Mouse (Mus musculus) forebrain, embryonic 12.5 days (tissue): ENCODE measurements around the gene Lrrc47. TPM values are rescaled to one million over a fixed set of nuclear protein-coding genes. Genes with fewer than 3 reads are reported as not detected.

Source experiments
- ATAC-seq: fragments of 200-750 bp; cut with Nextera tagmentation; 2 replicates; pipeline ENCODE4 v1.8.0; 2017; ENCODE audit warnings: moderate TSS enrichment; ENCODE audit not compliant: low FRiP score
- H3K27ac ChIP-seq: fragments of 300-500 bp; sonication (generic); 2 replicates; pipeline ENCODE4 v1.5.1; 2016; ENCODE audit warnings: mild to moderate bottlenecking
- H3K27me3 ChIP-seq: fragments of 300-500 bp; sonication (generic); 2 replicates; pipeline ENCODE4 v1.6.1; 2016; ENCODE audit warnings: mild to moderate bottlenecking
- H3K36me3 ChIP-seq: fragments of 300-500 bp; sonication (generic); replicated peaks from 2 replicates; pipeline ENCODE4 v1.6.1; 2016; ENCODE audit warnings: mild to moderate bottlenecking
- H3K4me1 ChIP-seq: fragments of 300-500 bp; sonication (generic); 2 replicates; pipeline ENCODE4 v1.6.1; 2016
- H3K4me2 ChIP-seq: fragments of 300-500 bp; sonication (generic); 2 replicates; pipeline ENCODE4 v1.6.1; 2016; ENCODE audit warnings: mild to moderate bottlenecking, moderate library complexity
- H3K4me3 ChIP-seq: fragments of 300-500 bp; sonication (generic); replicated peaks from 2 replicates; pipeline ENCODE4 v1.5.1; 2016; ENCODE audit warnings: mild to moderate bottlenecking
- H3K9ac ChIP-seq: fragments of 300-500 bp; sonication (generic); 2 replicates; pipeline ENCODE4 v1.6.1; 2016; ENCODE audit warnings: mild to moderate bottlenecking
- H3K9me3 ChIP-seq: fragments of 300-500 bp; sonication (generic); 2 replicates; pipeline ENCODE4 v1.6.1; 2016
- WGBS: fragments of 180-500 bp; shearing (Covaris S2); methylation state at CpG from one replicate; pipeline ENCODE4 v1.1.7; 2016; 5-methylcytosine and 5-hydroxymethylcytosine counted together
- polyA plus RNA-seq: library from polyadenylated mRNA; unstranded; fragments of >200 nt; fragmentation: Nextera tagmentation; extraction: Ambion mirVana; gene quantifications from 2 replicates; pipeline ENCODE4 v1.2.1, GENCODE M21; 2016

The Lrrc47 gene
- polyA plus RNA-seq, 1 experiment from 2014 or later, result 32.6 TPM

GRCm38 (mm10) chr4:154024729-154025521 lies 13.4 kb downstream of the Lrrc47 start:
- Histone ChIP-seq H3K9ac (no peak overlapping the region), H3K36me3 (peaks cover 26% of the 10 kb centered on the region), H3K9me3 (no peaks in the 10 kb centered on the region), H3K27ac (no peak overlapping the region), H3K27me3 (peaks cover 42% of the 10 kb centered on the region), H3K4me3 (no peak overlapping the region), H3K4me1 (peaks cover 18% of the 10 kb centered on the region), H3K4me2 (peak overlapping the region; percentile 58)
- ATAC-seq, result no peak
- 36% methylated on average over 17 of the region's 17 CpGs for WGBS

GRCm38 (mm10) chr4:154025641-154026440 lies 14.3 kb downstream of the Lrrc47 start, which contains the start of gene Smim1:
Gene Smim1, minus strand, starts transcription at chr4:154026230.
- Histone ChIP-seq H3K27me3 (peaks cover 42% of the 10 kb centered on the region), H3K4me2 (peak within 1 kb of the TSS; percentile 58), H3K4me1 (peaks cover 18% of the 10 kb centered on the region), H3K9ac (peak within 1 kb of the TSS; percentile 48), H3K36me3 (peaks cover 17% of the 10 kb centered on the region), H3K9me3 (no peaks in the 10 kb centered on the region), H3K27ac (no peak within 1 kb of the TSS), H3K4me3 (peak within 1 kb of the TSS; percentile 30)
- WGBS, result 2% methylated on average over 33 of the region's 33 CpGs
- ATAC-seq, result peak; percentile 39; the same call in 1 of the 2 replicates

GRCm38 (mm10) chr4:154026441-154026761 lies 14.9 kb downstream of the Lrrc47 start:
- H3K27ac ChIP-seq, result no peak overlapping the region
- peak overlapping the region; percentile 48; the same call in 1 of the 2 replicates for H3K9ac ChIP-seq

GRCm38 (mm10) chr4:154028066-154028465 lies 16.5 kb downstream of the Lrrc47 start:
- peaks cover 48% of the 10 kb centered on the region for H3K27me3 ChIP-seq
- H3K27ac ChIP-seq, result no peak overlapping the region
- no peak overlapping the region for H3K4me2 ChIP-seq
- peaks cover 18% of the 10 kb centered on the region for H3K4me1 ChIP-seq
- no peaks in the 10 kb centered on the region for H3K36me3 ChIP-seq
- no peak for ATAC-seq
- WGBS, result 83% methylated on average over 7 of the region's 7 CpGs
- H3K9ac ChIP-seq, result no peak overlapping the region
- H3K4me3 ChIP-seq, result no peak overlapping the region
- H3K9me3 ChIP-seq, result no peaks in the 10 kb centered on the region

More at GRCm38 (mm10) chr4:154026441-154026761, 14.9 kb downstream of the Lrrc47 start:
- H3K36me3 ChIP-seq, result peaks cover 11% of the 10 kb centered on the region
- no peak for ATAC-seq
- peaks cover 42% of the 10 kb centered on the region for H3K27me3 ChIP-seq
- WGBS, result 35% methylated on average over 2 of the region's 2 CpGs
- H3K9me3 ChIP-seq, result no peaks in the 10 kb centered on the region
- H3K4me3 ChIP-seq, result peak overlapping the region; percentile 30; the same call in 1 of the 2 replicates
- peak overlapping the region; percentile 58 for H3K4me2 ChIP-seq
- peaks cover 18% of the 10 kb centered on the region for H3K4me1 ChIP-seq

- Histone ChIP-seq H3K27ac (no peak overlapping the region), H3K4me2 (no peak overlapping the region), H3K4me3 (no peak overlapping the region), H3K4me1 (peaks cover 18% of the 10 kb centered on the region), H3K27me3 (peaks cover 50% of the 10 kb centered on the region), H3K9ac (no peak overlapping the region), H3K36me3 (no peaks in the 10 kb centered on the region), H3K9me3 (no peaks in the 10 kb centered on the region)
- ATAC-seq, result no peak
Measured at GRCm38 (mm10) chr4:154028646-154029045, 17.1 kb downstream of the Lrrc47 start.

GRCm38 (mm10) chr4:154037123-154037522 lies 25.6 kb downstream of the Lrrc47 start:
- Histone ChIP-seq H3K4me2 (no peak overlapping the region), H3K4me1 (no peaks in the 10 kb centered on the region), H3K9me3 (no peaks in the 10 kb centered on the region), H3K27me3 (peaks cover 17% of the 10 kb centered on the region; the same call in 1 of the 2 replicates), H3K27ac (no peak overlapping the region), H3K36me3 (no peaks in the 10 kb centered on the region), H3K4me3 (no peak overlapping the region), H3K9ac (no peak overlapping the region)
- ATAC-seq, result no peak
- 50% methylated on average over 3 of the region's 3 CpGs for WGBS

GRCm38 (mm10) chr4:154042577-154042976 lies 31.0 kb downstream of the Lrrc47 start, which contains the start of gene Ccdc27:
Gene Ccdc27, minus strand, starts transcription at chr4:154042677.
- Histone ChIP-seq H3K4me3 (no peak within 1 kb of the TSS), H3K27me3 (peaks cover 10% of the 10 kb centered on the region; the same call in 1 of the 2 replicates), H3K4me1 (no peaks in the 10 kb centered on the region), H3K27ac (no peak within 1 kb of the TSS), H3K4me2 (no peak within 1 kb of the TSS), H3K36me3 (no peaks in the 10 kb centered on the region), H3K9me3 (no peaks in the 10 kb centered on the region; the same call in 1 of the 2 replicates), H3K9ac (no peak within 1 kb of the TSS)
- ATAC-seq, result no peak
- WGBS, result 86% methylated on average over 9 of the region's 9 CpGs

GRCm38 (mm10) chr4:154045837-154046236 lies 34.3 kb downstream of the Lrrc47 start:
- no peaks in the 10 kb centered on the region for H3K4me1 ChIP-seq
- H3K36me3 ChIP-seq, result no peaks in the 10 kb centered on the region
- no peaks in the 10 kb centered on the region; the same call in 1 of the 2 replicates for H3K9me3 ChIP-seq
- no peak overlapping the region for H3K4me2 ChIP-seq
- H3K4me3 ChIP-seq, result no peak overlapping the region
- H3K27me3 ChIP-seq, result peaks cover 6% of the 10 kb centered on the region; the same call in 1 of the 2 replicates
- no peak overlapping the region for H3K9ac ChIP-seq
- no peak for ATAC-seq
- no peak overlapping the region for H3K27ac ChIP-seq
- 71% methylated on average over 5 of the region's 5 CpGs for WGBS

- Histone ChIP-seq H3K9me3 (no peaks in the 10 kb centered on the region), H3K4me2 (no peak overlapping the region), H3K27me3 (no peaks in the 10 kb centered on the region), H3K36me3 (no peaks in the 10 kb centered on the region), H3K27ac (no peak overlapping the region), H3K4me3 (no peak overlapping the region), H3K4me1 (no peaks in the 10 kb centered on the region), H3K9ac (no peak overlapping the region)
- 82% methylated on average over 3 of the region's 3 CpGs for WGBS
- ATAC-seq, result no peak
Measured at GRCm38 (mm10) chr4:154051401-154051800, 39.9 kb downstream of the Lrrc47 start.

- ATAC-seq, result no peak
- WGBS, result 72% methylated on average over 4 of the region's 4 CpGs
- no peaks in the 10 kb centered on the region for H3K4me1 ChIP-seq
Measured at GRCm38 (mm10) chr4:154053065-154053464, 41.5 kb downstream of the Lrrc47 start.

GRCm38 (mm10) chr4:154055482-154055881 lies 44.0 kb downstream of the Lrrc47 start:
- H3K36me3 ChIP-seq, result no peaks in the 10 kb centered on the region
- 0 out of 2 replicates have a peak, but pooled peaks cover 3% of the 10 kb centered on the region for H3K27me3 ChIP-seq
- 89% methylated on average over 7 of the region's 7 CpGs for WGBS
- H3K27ac ChIP-seq, result no peak overlapping the region
- ATAC-seq, result no peak
- no peak overlapping the region for H3K4me3 ChIP-seq
- H3K9me3 ChIP-seq, result no peaks in the 10 kb centered on the region
- no peak overlapping the region for H3K9ac ChIP-seq
- no peak overlapping the region for H3K4me2 ChIP-seq
- H3K4me1 ChIP-seq, result no peaks in the 10 kb centered on the region

More at GRCm38 (mm10) chr4:154053065-154053464, 41.5 kb downstream of the Lrrc47 start:
- Histone ChIP-seq H3K4me3 (no peak overlapping the region), H3K4me2 (no peak overlapping the region), H3K9me3 (no peaks in the 10 kb centered on the region), H3K9ac (no peak overlapping the region), H3K27me3 (no peaks in the 10 kb centered on the region), H3K36me3 (no peaks in the 10 kb centered on the region), H3K27ac (no peak overlapping the region)

GRCm38 (mm10) chr4:154056046-154056445 lies 44.5 kb downstream of the Lrrc47 start:
- H3K9me3 ChIP-seq, result no peaks in the 10 kb centered on the region
- no peak overlapping the region for H3K27ac ChIP-seq
- H3K36me3 ChIP-seq, result no peaks in the 10 kb centered on the region
- H3K27me3 ChIP-seq, result 0 out of 2 replicates have a peak, but pooled peaks cover 3% of the 10 kb centered on the region
- H3K4me2 ChIP-seq, result no peak overlapping the region
- WGBS, result 76% methylated on average over 2 of the region's 2 CpGs
- H3K4me1 ChIP-seq, result no peaks in the 10 kb centered on the region
- no peak for ATAC-seq
- no peak overlapping the region for H3K9ac ChIP-seq
- no peak overlapping the region for H3K4me3 ChIP-seq
